Mouse (Mus musculus) brown adipose tissue, adult 24 weeks (tissue): ENCODE results near the gene Synpr. TPM values are rescaled to one million over a fixed set of nuclear protein-coding genes. Genes with fewer than 3 reads are reported as not detected.

Experiments
- H3K27ac ChIP-seq: fragments of 200-500 bp; replicated peaks from 2 replicates; pipeline ENCODE4 v1.5.1; 2012; ENCODE audit warnings: low read depth, mild to moderate bottlenecking, low read length
- H3K4me1 ChIP-seq: fragments of 200-500 bp; 2 replicates; pipeline ENCODE4 v1.6.1; 2012; ENCODE audit warnings: low read length, mixed read lengths; ENCODE audit not compliant: control insufficient read depth, insufficient read depth, insufficient read length
- H3K4me3 ChIP-seq: fragments of 200-500 bp; 2 replicates; pipeline ENCODE4 v1.5.1; 2012; ENCODE audit warnings: low read depth, mild to moderate bottlenecking, low read length, moderate library complexity; ENCODE audit not compliant: insufficient read depth
- polyA plus RNA-seq: library from polyadenylated mRNA; stranded (reverse); fragments of >200 nt; gene quantifications from 2 replicates; pipeline ENCODE4 v1.2.4, GENCODE M21; 2012; ENCODE audit not compliant: missing spikeins, insufficient read depth, insufficient read length

Gene Synpr
- polyA plus RNA-seq, 1 experiment, result not detected

GRCm38 (mm10) chr14:13553616-13554370 lies 269.2 kb downstream of the Synpr start:
- no peak overlapping the region for H3K27ac ChIP-seq
- no peak overlapping the region for H3K4me3 ChIP-seq

GRCm38 (mm10) chr14:13554631-13555030 lies 270.1 kb downstream of the Synpr start:
- Histone ChIP-seq H3K4me3 (no peak overlapping the region), H3K4me1 (no peaks in the 10 kb centered on the region), H3K27ac (no peak overlapping the region)

More at GRCm38 (mm10) chr14:13553616-13554370, 269.2 kb downstream of the Synpr start:
- H3K4me1 ChIP-seq, result no peaks in the 10 kb centered on the region

GRCm38 (mm10) chr14:13558117-13558516 lies 273.5 kb downstream of the Synpr start:
- Histone ChIP-seq H3K4me1 (no peaks in the 10 kb centered on the region), H3K4me3 (no peak overlapping the region), H3K27ac (no peak overlapping the region)

- Histone ChIP-seq H3K4me3 (no peak overlapping the region), H3K27ac (no peak overlapping the region), H3K4me1 (no peaks in the 10 kb centered on the region)
These were observed 282.7 kb downstream of the Synpr start for GRCm38 (mm10) chr14:13567250-13567649.

GRCm38 (mm10) chr14:13567996-13568395 lies 283.4 kb downstream of the Synpr start:
- Histone ChIP-seq H3K27ac (no peak overlapping the region), H3K4me1 (no peaks in the 10 kb centered on the region), H3K4me3 (no peak overlapping the region)

- H3K4me1 ChIP-seq, result no peaks in the 10 kb centered on the region
- H3K4me3 ChIP-seq, result no peak overlapping the region
- H3K27ac ChIP-seq, result no peak overlapping the region
These were observed 287.4 kb downstream of the Synpr start for GRCm38 (mm10) chr14:13571941-13572340.

GRCm38 (mm10) chr14:13572530-13572929 lies 287.9 kb downstream of the Synpr start:
- Histone ChIP-seq H3K27ac (no peak overlapping the region), H3K4me3 (no peak overlapping the region), H3K4me1 (no peaks in the 10 kb centered on the region)

GRCm38 (mm10) chr14:13578101-13578500 lies 293.5 kb downstream of the Synpr start:
- no peak overlapping the region for H3K27ac ChIP-seq
- H3K4me1 ChIP-seq, result no peaks in the 10 kb centered on the region

GRCm38 (mm10) chr14:13578744-13579143 lies 294.2 kb downstream of the Synpr start:
- Histone ChIP-seq H3K4me1 (no peaks in the 10 kb centered on the region), H3K4me3 (no peak overlapping the region)

More at GRCm38 (mm10) chr14:13578101-13578500, 293.5 kb downstream of the Synpr start:
- no peak overlapping the region for H3K4me3 ChIP-seq

GRCm38 (mm10) chr14:13593321-13593940 lies 308.9 kb downstream of the Synpr start:
- H3K4me1 ChIP-seq, result no peaks in the 10 kb centered on the region
- no peak overlapping the region for H3K4me3 ChIP-seq
- no peak overlapping the region for H3K27ac ChIP-seq

More at GRCm38 (mm10) chr14:13578744-13579143, 294.2 kb downstream of the Synpr start:
- no peak overlapping the region for H3K27ac ChIP-seq

GRCm38 (mm10) chr14:13596251-13596650 lies 311.7 kb downstream of the Synpr start:
- Histone ChIP-seq H3K4me1 (no peaks in the 10 kb centered on the region), H3K27ac (no peak overlapping the region), H3K4me3 (no peak overlapping the region)

GRCm38 (mm10) chr14:13597204-13597603 lies 312.6 kb downstream of the Synpr start:
- Histone ChIP-seq H3K27ac (no peak overlapping the region), H3K4me3 (no peak overlapping the region), H3K4me1 (no peaks in the 10 kb centered on the region)

GRCm38 (mm10) chr14:13620531-13620930 lies 336.0 kb downstream of the Synpr start:
- Histone ChIP-seq H3K27ac (no peak overlapping the region), H3K4me1 (no peaks in the 10 kb centered on the region), H3K4me3 (no peak overlapping the region)

- Histone ChIP-seq H3K4me1 (no peaks in the 10 kb centered on the region), H3K4me3 (no peak overlapping the region), H3K27ac (no peak overlapping the region)
These were observed 365.3 kb downstream of the Synpr start for GRCm38 (mm10) chr14:13649865-13650264.

GRCm38 (mm10) chr14:13651039-13651438 lies 366.5 kb downstream of the Synpr start:
- no peaks in the 10 kb centered on the region for H3K4me1 ChIP-seq
- H3K27ac ChIP-seq, result no peak overlapping the region
- H3K4me3 ChIP-seq, result no peak overlapping the region
